Mouse (Mus musculus) heart, adult 11 months (tissue): ENCODE measurements around the gene Gprasp2.
A peak's percentile ranks its signal among the peaks of the same experiment; 100 is the strongest.
"Not testable (repeated sequence)": the region's sequence is repeated elsewhere in the genome, so short reads cannot be mapped to it uniquely, and the experiment has no call there.

Source experiments
- DNase-seq: peaks from one replicate; pipeline ENCODE4 v3.0.0; 2022

Gene Gprasp2

DNA sequence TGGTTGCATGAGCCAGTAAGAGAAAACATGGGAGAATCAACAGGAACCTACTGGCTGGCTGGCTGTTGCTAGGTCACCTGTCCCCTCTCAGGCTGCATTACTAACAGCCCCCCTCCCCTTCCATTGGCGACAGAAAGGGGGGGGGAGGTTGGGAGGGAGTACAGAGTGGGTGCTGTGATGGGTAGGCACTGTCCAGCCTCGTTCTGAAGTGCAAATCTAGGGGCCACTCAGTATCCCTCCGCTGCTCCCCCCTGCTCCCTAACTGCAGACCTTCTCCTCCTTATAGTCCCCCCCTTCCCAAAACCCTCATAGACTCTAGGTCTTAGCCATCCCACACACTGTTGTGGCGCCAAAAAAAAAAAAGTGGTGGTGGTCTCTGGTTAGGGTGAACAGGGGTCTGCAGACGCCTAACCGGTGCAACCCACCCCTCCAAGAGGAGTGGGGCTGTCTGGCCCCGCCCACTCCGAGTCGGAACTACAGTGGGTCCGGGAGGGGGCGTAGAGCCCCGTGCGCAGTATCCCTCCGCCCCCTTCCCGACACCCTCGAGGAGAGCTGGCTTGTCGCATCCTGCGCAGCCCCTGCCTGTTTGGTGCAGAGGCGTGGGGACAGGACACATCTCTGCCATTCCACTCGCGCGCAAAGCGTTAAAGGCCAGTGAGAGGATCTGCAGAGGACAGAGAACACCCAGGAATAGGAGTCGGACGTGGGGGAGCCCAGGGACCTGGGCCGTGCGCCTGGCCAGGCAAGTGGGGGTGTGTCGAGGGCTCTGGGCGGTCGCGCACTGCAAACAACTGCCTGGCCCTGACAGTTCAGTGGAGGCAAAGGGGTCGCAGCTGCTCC, at the start of gene Gprasp2:
Gprasp2 (plus strand) TSS at position 514 of the 840 bp plus-strand sequence.
- peak; percentile 88 for DNase-seq

DNA sequence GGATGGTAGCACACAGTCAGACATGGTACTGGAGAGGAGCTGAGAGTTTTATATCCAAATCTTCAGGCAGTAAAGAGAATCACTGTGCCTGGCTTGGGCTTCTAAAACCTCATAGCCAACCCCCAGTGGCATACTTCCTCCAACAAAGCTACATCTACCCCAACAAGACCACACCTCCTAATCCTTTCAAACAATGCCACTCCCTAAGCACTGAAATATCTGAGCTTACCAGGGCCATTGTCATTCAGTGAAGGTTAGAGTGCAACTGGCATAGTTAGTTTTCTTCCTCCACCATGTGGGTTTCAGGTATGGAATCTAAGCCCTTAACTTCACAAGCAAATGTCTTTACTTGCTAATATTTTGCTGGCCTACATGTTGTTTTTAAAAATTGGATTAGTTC, 47.3 kb upstream of the Gprasp2 start:
- no peak for DNase-seq

- no peak for DNase-seq
Measured at GRCm38 (mm10) chrX:135792326-135792725, 46.5 kb upstream of the Gprasp2 start.

DNA sequence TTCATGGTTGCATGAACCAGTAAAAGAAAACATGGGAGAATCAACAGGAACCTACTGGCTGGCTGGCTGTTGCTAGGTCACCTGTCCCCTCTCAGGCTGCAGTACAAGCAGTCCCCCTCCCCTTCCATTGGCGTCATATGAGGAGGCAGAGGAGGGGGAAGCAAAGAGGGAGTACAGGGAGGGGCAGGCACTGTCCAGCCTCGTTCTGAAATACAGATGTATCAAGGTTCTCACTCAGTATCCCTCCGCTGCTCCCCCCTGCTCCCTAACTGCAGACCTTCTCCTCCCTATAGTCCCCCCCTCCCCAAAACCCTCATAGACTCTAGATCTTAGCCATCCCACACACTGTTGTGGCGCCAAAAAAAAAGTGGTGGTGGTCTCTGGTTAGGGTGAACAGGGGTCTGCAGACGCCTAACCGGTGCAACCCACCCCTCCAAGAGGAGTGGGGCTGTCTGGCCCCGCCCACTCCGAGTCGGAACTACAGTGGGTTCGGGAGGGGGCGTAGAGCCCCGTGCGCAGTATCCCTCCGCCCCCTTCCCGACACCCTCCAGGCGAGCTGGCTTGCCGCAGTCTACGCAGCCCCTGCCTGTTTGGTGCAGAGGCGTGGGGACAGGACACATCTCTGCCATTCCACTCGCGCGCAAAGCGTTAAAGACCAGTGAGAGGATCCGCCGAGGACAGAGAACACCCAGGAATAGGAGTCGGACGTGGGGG, 43.1 kb upstream of the Gprasp2 start:
- DNase-seq: peak; percentile 95

DNA sequence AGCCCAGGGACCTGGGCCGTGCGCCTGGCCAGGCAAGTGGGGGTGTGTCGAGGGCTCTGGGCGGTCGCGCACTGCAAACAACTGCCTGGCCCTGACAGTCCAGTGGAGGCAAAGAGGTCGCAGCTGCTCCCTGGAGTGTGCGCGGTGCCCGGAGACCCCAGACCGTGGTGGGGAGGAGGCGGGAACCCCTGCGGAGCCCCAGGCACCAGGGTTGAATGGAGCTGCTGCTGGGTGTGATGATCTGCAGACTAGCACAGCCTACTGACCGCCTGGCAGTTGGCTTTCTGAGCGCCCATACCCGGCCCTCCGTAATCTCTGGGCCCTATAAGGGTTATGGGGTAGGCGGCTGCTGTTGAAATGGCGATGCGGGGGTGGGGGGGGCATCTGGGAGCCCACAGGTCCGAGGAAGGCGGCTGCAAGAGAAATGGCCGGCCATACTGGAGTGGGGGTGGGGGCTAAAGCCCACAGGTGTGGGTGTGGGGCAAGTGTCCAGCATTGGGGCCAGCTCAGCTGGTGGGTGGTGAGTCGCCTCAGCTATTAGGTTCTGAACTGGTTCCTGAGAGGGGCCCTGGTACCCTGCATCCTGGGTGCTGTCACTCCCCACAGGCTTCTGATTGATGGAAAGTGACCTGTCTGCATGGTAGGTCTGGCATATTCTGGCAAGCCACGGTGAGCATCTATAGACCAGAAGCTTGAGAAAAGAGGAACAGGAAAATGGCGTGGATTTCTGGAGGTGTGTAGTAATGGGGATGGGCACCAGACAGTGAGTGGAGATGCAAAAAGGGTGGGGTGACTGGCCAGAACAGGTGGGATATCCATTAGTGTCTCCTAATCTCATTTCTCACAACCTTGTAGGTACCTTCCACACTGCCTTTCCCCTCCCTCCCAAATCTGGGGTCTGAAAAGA, 42.3 kb upstream of the Gprasp2 start:
- DNase-seq: not testable (repeated sequence)

- DNase-seq: peak; percentile 91
Measured at GRCm38 (mm10) chrX:135797212-135797644, 41.6 kb upstream of the Gprasp2 start, which contains the start of gene Bhlhb9. TSS of gene Bhlhb9 (plus strand) at chrX:135797594.

- DNase-seq: no peak
Measured at GRCm38 (mm10) chrX:135804149-135804548, 34.7 kb upstream of the Gprasp2 start.

DNA sequence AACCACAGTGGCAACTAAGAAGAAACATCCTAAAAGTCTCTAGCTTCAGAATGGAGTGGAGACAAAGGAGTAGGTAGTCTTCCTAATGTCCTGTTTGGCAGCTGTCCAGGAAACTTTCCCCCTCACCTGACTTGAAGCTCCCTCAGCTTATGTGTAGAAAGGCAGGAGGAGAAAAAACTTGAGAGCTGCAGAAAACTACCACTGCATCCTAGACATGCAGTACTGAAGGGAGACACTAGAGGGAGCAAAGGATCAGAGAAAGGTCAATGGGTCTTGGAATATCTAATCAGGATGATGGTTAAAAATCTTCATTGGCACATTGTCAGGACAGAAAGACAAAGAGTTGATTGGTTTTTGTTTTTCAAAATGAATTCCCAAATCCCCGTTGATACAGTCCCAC, 33.1 kb upstream of the Gprasp2 start:
- no peak for DNase-seq

DNA sequence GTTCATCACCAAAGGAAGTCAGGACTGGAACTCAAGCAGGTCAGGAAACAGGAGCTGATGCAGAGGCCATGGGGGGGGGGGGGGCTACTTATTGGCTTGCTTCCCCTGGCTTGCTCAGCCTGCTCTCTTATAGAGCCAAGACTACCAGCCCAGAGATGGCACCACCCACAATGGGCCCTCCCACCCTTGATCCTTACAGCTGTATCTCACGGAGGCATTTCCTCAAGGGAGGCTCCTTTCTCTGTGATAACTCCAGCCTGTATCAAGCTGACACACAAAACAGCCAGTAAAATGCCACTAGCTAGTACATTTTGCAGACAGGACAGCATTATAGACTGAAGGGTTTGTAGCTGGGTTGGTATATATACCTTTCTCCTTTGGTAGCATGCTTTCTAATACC, 2.9 kb upstream of the Gprasp2 start:
- not testable (repeated sequence) for DNase-seq

DNA sequence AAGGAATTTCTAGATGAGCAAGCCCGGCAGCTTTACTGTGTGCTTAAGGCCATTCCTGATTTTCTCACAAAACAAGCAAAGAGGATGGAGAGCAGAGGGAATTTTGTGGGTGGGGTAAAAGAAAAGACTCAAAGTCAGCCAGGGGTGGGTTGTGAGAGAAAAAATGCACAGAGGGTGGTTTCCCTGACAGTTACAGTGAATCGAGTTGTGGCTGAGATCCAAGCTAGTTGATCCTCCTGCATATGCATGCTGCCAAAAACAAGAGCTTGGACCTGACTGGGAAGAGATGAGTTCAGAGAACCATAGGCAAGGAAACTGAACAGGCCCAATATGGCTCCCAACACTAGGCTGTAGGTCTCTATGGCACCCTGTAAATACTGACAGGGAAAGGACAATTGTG, 938 bp upstream of the Gprasp2 start:
- no peak for DNase-seq

- DNase-seq: peak; percentile 86
Measured at GRCm38 (mm10) chrX:135839397-135840391, 860 bp downstream of the Gprasp2 start.

DNA sequence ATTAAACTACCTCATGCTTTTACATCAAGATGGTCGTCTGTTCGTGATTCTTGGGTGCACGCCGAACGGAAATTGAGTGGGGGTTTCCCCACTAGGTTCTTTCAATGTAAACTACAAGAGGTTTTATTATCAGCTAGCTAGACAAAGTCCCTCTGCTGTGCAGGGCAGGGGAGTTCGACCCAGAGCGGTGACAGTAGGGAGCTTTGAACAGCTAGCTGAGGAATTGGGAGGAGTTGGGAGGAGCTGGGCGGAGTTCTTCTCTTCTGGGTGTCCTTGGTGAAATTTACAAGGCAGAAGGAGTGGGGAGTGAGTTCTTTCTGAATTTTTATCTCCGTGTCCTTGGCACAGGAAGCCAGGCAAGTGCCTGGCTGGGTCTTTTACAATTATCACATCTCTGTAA, 28.0 kb downstream of the Gprasp2 start:
- DNase-seq: not testable (repeated sequence)

DNA sequence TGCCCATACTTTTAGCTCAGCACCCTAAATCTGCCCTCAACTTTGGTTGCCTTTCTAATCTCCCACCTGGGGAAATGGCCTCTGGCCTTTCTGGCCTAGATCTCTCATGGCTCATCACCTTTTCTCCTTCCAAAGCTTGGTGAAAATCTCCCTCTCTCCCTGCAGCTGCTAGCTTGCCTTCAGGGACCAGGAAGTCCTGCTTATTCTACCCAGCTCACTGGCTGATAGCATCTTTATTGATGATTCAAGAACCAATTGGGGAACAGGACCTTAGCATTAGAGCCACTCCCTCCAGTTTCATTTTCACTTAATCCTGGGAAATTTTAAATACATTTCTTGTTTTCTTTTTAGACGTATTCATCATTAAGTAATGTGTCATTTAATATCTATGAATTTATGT, 37.8 kb downstream of the Gprasp2 start:
- DNase-seq: no peak

GRCm38 (mm10) chrX:135879626-135880025, 40.8 kb downstream of the Gprasp2 start:
- no peak for DNase-seq

- DNase-seq: peak; percentile 95
Measured at GRCm38 (mm10) chrX:135885411-135886233, 46.8 kb downstream of the Gprasp2 start.

DNA sequence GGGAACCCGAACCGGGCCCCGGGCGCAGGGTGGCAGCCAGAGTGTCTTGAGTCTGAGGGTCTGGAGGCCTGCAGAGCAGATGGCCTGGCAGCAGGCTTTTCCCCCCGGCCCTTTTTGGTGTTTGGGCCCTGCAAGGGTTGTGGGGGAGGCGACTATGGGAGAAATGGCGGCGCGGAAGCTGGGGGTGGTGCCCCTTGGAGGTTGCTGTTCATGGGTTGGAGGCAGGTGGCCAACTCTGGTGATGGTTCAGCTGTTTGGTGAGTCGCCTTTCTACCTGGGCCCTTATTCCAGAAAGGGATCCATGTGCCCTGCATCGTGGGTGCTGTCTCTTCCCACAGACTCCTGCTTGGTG, 47.4 kb downstream of the Gprasp2 start:
- peak; percentile 80 for DNase-seq
